Mouse (Mus musculus): Measurements from ENCODE around the gene Ubash3a. TPM values are rescaled to one million over a fixed set of nuclear protein-coding genes. Genes with fewer than 3 reads are reported as not detected.

Ubash3a gene
- polyA plus RNA-seq (2017; shearing (Covaris generic)) = 100 to 1,000 TPM; 234 to 303 TPM

- peak; percentile 57 for ATAC-seq
These were observed at the start of gene Ubash3a for GRCm38 (mm10) chr17:31207771-31208334. Gene Ubash3a (plus strand): TSS chr17:31207873.

GRCm38 (mm10) chr17:31157921-31158320, 49.8 kb upstream of the Ubash3a start:
- ATAC-seq = no peak

GRCm38 (mm10) chr17:31160291-31160690, 47.4 kb upstream of the Ubash3a start:
- ATAC-seq = no peak

- no peak for ATAC-seq
These were observed 45.1 kb upstream of the Ubash3a start for GRCm38 (mm10) chr17:31162607-31163006.

GRCm38 (mm10) chr17:31163821-31164220, 43.9 kb upstream of the Ubash3a start:
- no peak for ATAC-seq

- no peak for ATAC-seq
These were observed 42.5 kb upstream of the Ubash3a start, which contains the start of gene Tff1 for GRCm38 (mm10) chr17:31165127-31165526. Gene Tff1 (minus strand): TSS chr17:31165277.

- no peak for ATAC-seq
These were observed 37.9 kb upstream of the Ubash3a start for GRCm38 (mm10) chr17:31169796-31170195.

- ATAC-seq = peak; percentile 92
These were observed 31.4 kb upstream of the Ubash3a start for GRCm38 (mm10) chr17:31176321-31176720.

- ATAC-seq = no peak
These were observed 26.2 kb upstream of the Ubash3a start for GRCm38 (mm10) chr17:31181490-31181889.

- no peak for ATAC-seq
These were observed 24.3 kb upstream of the Ubash3a start for GRCm38 (mm10) chr17:31183180-31183974.

GRCm38 (mm10) chr17:31184269-31184990, 23.2 kb upstream of the Ubash3a start:
- peak; percentile 92 for ATAC-seq

GRCm38 (mm10) chr17:31187370-31187769, 20.3 kb upstream of the Ubash3a start:
- peak; percentile 53 for ATAC-seq

GRCm38 (mm10) chr17:31191825-31192224, 15.8 kb upstream of the Ubash3a start:
- ATAC-seq = no peak

- ATAC-seq = no peak
These were observed 15.0 kb upstream of the Ubash3a start for GRCm38 (mm10) chr17:31192663-31193062.

- no peak for ATAC-seq
These were observed 14.3 kb upstream of the Ubash3a start for GRCm38 (mm10) chr17:31193360-31193759.

GRCm38 (mm10) chr17:31195207-31195606, 12.5 kb upstream of the Ubash3a start:
- ATAC-seq = no peak

- ATAC-seq = no peak
These were observed 11.4 kb upstream of the Ubash3a start for GRCm38 (mm10) chr17:31196283-31196682.

GRCm38 (mm10) chr17:31198877-31199276, 8.8 kb upstream of the Ubash3a start, which contains the start of gene Tmprss3:
Gene Tmprss3 (minus strand): TSS chr17:31198977.
- no peak for ATAC-seq

GRCm38 (mm10) chr17:31208654-31209053, 981 bp downstream of the Ubash3a start:
- ATAC-seq = no peak

- ATAC-seq = no peak
These were observed 1.8 kb downstream of the Ubash3a start for GRCm38 (mm10) chr17:31209376-31209930.

GRCm38 (mm10) chr17:31210299-31210698, 2.6 kb downstream of the Ubash3a start:
- peak; percentile 20 for ATAC-seq

GRCm38 (mm10) chr17:31211881-31212280, 4.2 kb downstream of the Ubash3a start:
- no peak for ATAC-seq

All from CD4-positive, CD25-positive, alpha-beta regulatory T cell, adult 4 months (primary cell).